Mouse (Mus musculus) regulatory T cell (primary cell): ENCODE data around the gene Kcnmb1.

Experiments
- in situ Hi-C: fragments of 300-600 bp; cut with MboI, MseI; formaldehyde crosslinking; loops from one replicate; pipeline ENCODE4 v1.15.1; 2025; ENCODE audit warnings: high pct_unique_total_duplicates

Kcnmb1 gene

DNA sequence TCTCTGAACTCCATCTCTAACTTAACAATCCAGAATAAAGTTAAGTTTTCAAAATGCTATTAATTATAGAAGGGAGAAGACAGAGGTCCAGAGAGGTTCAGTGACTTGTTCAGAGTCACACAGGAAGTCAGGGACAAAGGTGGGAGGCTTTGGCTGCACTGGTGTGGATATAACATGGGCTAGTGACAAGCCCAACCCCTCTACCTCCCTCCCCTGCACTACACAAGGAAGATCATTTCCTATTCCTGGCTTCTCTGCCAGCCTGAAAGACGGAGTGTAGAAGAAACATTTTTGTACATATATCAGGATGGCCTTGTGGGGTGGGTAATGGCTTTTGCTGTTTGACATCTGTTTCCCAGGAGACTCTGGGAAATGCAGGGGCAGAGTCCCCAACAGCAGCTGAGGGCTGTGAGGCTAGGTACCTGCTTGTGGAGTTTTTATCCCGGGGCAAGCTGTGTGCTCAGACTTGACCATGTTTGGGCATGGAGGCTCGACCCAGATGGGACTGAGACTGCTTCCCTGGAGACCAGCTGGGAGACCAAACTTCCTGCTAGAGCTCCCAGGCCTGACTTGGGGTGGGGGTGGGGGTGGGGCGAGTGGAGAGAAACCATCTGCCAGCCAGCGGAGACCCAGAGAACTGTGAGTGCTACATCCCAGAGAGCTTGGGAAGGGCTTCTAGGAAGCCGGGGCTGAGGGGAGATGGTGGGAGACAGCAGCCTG is at the start of gene Kcnmb1:
TSS of gene Kcnmb1 (plus strand) at position 326 of the 720 bp plus-strand sequence.
- in situ Hi-C loops: loop anchor here (25.0 kb wide), 1 partner anchor 749 kb away; no protein-coding TSS in a partner anchor

DNA sequence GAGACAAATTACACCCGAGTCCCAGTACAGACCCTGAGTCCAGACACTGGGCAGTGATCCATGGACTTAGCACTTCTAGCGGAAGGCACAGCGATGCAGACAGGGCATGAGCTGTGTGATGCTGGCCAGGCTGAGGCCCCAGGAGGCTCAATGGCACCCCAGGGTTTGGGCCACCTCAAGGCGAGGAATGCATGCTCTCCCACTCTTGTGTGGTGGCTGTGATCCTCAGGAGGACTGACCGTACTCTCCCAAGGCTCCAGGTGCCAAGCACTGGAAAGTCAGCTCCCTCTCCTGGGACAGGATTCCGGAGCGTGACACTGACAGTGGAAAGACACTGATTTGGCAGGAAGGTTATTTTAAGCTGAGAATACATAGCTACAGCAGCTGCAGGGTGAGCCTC is 49.8 kb upstream of the Kcnmb1 start:
- in situ Hi-C loops: loop anchor here (5.0 kb wide), 1 partner anchor 181 kb away; no protein-coding TSS in a partner anchor

DNA sequence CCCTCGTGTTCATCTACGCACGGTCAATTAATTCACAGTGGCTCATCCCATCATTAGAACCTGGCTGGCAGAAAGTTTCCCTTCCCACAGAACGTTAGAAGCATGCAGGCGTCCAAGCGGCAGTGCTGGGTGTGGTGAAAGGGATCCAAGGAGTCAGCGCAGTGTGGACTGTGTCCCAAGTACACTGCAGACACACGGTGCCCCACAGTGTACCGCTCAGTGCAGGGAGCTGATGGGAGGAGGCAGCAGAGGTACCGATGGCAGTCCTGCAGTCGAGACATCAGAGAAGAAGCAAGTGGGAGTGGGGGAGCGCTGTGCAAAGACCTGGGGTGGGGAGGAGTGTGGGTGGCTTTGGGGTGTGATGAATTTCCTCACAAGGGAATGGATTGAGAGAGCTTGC is 48.6 kb upstream of the Kcnmb1 start:
- in situ Hi-C loops: loop anchor here (5.0 kb wide), 1 partner anchor 182 kb away; no protein-coding TSS in a partner anchor

DNA sequence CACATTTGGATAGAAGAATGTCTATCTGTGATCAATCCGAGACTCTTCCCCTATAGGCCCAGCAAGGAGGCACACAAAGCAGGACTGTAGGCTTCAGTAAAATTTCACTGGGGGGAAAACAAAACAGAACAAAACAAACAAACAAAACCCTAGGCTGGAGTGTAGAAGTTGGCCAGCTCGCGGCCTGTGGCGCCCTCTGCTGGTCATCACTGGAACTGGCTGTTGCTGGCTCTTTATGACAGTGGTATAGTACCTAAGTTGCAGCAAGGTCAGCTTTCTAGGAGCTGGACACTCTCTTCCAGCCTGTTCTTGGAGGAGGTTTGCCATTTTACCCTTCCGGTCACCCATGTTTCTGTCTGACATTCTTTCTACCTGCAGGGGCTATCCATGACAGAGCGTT is 45.2 kb upstream of the Kcnmb1 start:
- in situ Hi-C loops: loop anchor here (5.0 kb wide), 1 partner anchor 300 kb away; no protein-coding TSS in a partner anchor

DNA sequence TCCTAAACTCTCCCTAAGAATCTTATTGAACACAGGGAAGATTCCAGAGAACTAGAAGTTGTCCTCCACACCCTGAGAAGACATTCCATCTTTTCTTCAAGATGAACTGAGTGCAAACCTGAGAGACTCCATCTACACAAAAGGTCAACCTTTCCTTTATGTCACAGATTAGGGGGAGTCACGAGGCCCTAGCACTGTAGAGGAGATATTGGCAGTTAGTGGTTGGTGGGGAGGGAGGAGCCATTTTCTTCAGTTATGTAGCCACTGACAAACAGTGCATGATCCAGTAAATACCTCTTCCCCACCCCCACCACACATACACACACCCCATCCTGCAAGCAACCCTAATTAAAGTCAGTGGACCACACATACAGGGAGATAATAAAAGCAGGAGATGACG is 44.4 kb upstream of the Kcnmb1 start:
- in situ Hi-C loops: loop anchor here (5.0 kb wide), 1 partner anchor 299 kb away; no protein-coding TSS in a partner anchor

DNA sequence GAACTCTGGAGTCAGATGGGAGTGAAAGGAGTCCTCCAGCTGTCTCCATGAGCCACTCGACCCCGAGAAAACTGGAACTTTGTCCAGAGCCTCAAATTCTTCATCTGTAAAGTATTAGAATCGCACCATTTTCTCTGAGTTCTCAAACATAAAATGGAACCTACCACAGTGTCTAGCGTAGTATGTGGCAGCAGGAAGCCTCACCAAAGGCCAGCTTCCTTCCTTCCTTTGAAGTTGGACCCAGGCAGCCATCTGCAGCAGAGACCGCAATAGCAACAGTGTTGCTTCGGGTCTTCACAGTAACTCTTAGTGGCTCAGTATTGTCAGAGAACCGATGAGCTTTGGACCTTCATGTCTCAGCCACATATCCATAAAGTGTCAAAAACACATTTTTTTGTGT is 43.0 kb upstream of the Kcnmb1 start:
- in situ Hi-C loops: loop anchor here (5.0 kb wide), 1 partner anchor 297 kb away; no protein-coding TSS in a partner anchor

DNA sequence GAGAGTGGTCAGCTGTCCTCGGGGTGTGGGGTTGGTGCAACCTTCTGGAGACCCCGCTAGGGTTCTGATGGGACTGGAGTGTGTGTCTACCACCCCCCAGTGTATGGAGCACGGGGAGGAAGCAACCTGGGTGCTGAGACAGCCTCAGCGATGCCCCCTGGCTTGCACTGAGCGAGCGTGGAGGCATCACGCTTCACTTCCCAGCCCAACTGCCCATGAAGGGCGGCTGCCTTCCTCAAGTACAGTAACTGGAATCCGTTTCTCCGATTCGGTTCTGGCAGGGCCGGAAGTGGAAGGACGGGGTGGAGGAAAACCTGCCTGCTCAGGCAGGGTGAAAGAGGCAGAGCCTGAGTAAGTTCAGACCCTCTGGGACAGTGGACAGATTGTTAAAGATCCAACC is 41.4 kb upstream of the Kcnmb1 start:
- in situ Hi-C loops: no loop called here

DNA sequence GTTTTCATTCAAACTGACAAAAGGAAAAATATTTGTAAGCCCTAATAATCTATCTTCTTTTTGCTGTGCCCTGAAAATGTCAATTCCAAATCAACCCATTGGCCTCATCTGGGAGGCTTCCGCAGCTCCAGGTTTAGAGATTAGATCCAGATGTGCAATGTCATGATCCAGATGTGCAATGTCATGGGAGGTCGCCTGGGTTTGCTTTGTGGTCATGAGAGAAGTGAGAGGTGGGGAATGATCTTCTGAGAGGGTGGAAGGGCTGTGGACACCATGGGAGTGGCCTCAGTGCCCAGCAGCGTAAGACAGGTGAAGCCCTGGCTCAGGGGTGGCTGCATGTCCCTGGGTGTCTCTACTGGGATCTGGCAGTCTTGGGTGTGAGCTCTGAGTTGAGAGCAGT is 39.8 kb upstream of the Kcnmb1 start:
- in situ Hi-C loops: no loop called here

DNA sequence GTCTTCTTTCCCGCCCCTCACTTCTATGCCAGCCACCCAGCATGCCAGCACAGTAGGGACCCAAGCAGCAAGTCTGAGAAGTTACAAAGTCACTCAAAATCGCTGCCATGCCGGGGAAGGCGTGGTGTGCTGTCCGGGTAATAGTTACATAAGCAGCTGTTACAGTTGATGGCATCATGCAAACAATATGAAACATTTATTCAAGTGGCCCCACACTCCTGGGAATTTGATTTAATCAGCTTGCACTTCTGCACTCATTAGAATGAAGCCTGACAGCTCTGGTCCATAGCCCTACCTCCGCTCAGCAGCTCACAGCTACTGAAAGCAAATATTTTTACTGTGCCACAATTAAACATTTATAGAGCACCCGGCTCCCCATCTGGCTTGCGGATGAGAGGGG is 37.0 kb upstream of the Kcnmb1 start:
- in situ Hi-C loops: loop anchor here (25.0 kb wide), 1 partner anchor 1887 kb away; no protein-coding TSS in a partner anchor

DNA sequence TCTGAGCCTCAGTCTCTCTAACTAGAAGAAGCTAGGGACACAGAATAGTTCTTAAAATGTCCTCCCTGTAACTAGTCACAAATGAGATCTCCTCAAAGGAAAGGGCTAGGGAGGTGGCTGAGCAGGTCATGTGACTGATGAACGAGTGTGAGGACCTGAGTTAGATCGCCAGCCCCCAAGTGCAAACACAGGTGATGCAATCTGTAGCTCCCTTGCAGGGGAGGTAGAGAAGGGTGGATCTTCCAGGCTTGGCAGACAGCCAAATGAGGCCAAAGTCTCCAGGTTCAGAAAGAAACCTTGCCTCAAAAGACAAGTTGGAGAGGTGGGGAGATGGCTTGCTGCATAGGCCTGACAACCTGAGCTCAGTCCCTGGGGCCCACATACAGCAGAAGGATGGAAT is 36.3 kb upstream of the Kcnmb1 start:
- in situ Hi-C loops: loop anchor here (25.0 kb wide), 1 partner anchor 1886 kb away; no protein-coding TSS in a partner anchor

DNA sequence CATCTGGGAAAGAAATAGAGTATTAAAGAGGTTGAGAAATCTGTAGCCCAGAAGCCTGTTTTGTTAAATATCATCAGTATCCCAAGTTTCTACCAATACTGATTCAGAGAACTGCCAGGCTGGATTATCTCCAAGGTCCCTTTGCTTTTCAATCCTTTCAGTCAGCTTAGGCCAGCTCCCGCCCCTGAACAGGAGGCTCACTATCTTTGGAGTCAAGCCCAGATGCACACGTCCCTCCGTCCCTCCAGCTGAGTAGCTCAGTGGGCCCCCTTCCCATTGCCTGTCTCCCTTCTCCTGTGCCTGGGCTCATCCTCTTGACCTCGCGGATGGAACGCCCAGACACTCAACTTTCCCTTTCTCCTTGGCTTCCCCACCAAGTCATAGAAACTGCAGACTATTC is 35.5 kb upstream of the Kcnmb1 start:
- in situ Hi-C loops: loop anchor here (25.0 kb wide), 1 partner anchor 1885 kb away; no protein-coding TSS in a partner anchor

DNA sequence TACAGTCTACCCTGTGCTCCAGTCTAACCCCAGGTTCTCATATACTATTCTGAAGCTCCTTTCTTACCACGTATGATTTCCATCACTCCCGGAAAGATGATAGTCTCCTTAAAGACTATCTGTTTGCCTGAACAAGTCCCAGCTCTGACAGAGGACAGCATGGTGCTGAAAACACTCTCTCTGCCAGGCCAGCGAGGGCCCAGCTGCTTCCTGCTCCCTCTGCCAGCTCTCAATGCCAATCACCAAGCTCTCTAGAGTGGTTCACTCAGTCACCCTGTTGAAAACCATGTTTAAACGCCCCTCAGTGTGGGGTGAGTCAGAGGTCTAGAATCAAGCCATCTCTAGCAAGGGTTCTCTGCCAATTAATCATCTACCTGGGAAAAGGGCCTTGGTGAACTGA is 35.0 kb upstream of the Kcnmb1 start:
- in situ Hi-C loops: loop anchor here (25.0 kb wide), 1 partner anchor 1884 kb away; no protein-coding TSS in a partner anchor

DNA sequence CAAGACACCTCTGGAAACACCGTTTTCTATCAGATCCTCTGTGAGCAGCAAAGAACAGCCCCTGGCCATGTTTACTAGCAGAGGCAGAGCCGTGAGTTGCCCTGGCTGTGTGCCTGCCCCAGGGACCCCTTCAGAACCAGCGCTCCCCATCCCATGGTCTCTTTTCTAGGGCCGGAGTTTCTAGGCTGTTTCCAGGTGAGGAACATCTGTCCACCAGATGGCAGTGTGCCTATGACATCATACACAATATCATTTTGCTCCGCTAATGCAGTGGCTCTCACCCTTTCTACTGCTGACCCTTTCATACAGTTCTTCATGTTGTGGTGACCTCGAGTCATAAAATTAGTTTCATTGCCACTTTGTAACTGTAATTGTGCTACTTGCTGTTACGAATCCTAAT is 34.2 kb upstream of the Kcnmb1 start:
- in situ Hi-C loops: loop anchor here (25.0 kb wide), 1 partner anchor 1884 kb away; no protein-coding TSS in a partner anchor

DNA sequence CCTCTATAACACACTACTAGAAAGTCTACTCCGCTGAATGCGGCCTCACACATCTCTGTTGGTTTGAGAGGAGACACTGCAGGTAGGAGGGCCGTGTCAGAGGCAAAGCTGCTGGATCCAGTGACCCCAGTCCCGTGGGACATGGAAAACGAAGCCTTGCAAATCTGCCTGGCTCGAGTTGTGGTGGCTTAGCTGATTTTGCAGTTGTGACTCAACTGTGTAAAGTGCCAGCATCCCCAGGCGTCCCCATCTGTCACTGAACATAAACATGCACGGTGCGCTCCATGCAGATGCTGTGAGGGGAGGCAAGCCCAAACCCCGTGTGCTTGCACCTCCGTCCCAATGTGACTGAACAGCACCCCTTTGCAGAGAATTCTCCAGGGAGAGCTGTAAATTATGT is 33.4 kb upstream of the Kcnmb1 start:
- in situ Hi-C loops: loop anchor here (25.0 kb wide), 1 partner anchor 1883 kb away; no protein-coding TSS in a partner anchor

DNA sequence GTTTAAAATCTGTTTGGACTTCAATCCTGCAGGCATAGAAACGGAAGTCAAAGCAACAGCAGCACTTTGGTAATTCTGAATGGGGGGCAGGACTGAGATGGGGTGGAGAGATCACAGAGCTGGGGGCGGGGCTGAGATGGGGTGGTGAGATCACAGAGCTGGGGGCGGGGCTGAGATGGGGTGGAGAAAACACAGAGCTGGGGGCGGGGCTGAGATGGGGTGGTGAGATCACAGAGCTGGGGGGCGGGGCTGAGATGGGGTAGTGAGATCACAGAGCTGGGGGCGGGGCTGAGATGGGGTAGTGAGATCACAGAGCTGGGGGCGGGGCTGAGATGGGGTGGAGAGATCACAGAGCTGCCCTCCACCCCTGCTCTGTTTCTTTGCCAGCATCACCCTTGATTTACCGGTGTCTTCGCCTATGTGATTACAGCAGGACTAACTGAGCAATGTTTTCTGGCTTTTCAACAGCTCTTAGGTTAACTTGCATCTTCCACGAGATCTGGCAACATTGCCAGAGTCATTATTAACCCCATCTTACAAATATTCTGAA is 30.9 kb upstream of the Kcnmb1 start:
- in situ Hi-C loops: loop anchor here (10.0 to 25.0 kb wide), 4 partner anchors 767 to 1880 kb away; partner anchors contain the start of genes Fbxw11 and Npm1

DNA sequence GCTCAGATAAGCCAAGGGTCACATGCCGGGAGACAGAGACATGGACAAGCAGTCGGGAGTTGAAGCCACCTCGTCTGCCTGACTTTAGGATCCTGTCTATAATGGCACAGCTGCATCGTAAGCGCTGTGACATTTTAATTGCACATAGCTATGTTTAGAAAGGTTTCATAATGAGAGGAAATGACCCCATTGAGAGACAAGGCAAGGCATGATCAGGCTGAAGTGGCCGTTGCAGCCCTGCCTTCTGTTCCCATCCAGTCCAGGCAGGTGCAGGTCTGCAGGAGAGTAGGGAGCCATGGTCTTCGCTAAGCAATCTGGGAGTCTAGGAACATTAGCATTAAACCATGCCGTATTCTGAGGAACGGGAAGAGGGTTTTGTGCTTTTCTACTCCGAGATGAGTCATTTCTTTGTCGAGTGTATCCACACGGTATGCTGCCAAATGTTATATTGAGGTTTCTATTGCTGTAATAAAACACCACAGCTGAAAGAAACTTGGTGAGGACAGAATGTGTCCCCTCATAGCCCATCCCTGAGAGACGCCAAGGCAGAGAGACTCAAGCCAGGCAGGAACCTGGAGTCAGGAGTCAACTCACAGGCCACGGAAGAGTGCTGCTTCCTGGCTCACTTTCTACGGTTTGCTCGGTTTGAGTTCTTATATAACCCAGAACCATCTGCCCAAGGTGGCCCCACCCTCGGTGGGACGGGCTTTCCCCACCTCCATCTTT is 30.3 kb upstream of the Kcnmb1 start:
- in situ Hi-C loops: loop anchor here (10.0 to 25.0 kb wide), 4 partner anchors 768 to 1880 kb away; partner anchors contain the start of genes Fbxw11 and Npm1

DNA sequence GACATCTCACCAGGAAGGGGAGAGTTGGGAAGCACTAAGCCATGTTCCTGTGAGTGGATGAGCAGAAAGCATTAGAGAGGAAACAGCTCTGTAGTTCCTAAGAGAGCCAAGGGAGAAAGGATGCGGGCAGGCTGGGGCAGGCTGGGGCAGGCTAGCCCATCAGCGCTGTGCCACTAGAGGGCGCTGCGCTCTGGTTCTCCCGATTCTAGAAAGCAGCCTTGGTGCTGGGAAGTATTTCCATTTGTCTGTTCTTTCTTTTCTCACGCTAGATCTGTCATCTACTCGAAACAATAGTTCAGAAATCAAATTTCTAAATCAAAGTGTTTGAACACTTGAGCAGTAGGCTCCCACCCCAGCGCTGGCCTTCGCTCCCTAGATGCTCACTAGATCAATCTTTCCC is 28.5 kb upstream of the Kcnmb1 start:
- in situ Hi-C loops: loop anchor here (10.0 to 25.0 kb wide), 4 partner anchors 769 to 1878 kb away; partner anchors contain the start of genes Fbxw11 and Npm1

DNA sequence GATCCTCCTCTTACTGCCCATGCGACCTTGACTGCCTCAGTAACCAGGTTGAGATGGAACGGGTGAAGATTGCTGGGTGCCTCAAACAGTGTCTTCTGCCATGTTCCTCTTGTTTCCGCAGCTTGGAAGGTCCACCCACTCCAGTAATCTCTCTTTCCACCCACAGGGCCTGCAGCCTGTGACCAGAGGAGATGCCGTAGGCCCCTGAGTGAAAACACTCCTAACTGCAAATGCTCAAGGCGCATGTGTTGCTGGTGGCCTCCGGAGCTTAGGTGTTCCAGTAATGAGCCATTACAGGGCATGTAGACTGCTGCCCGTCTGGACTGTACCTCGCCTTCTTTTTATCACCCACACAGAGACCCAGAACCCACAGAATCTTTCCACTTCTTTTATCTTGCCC is 25.2 kb upstream of the Kcnmb1 start:
- in situ Hi-C loops: loop anchor here (10.0 to 25.0 kb wide), 4 partner anchors 773 to 1875 kb away; partner anchors contain the start of genes Fbxw11 and Npm1

DNA sequence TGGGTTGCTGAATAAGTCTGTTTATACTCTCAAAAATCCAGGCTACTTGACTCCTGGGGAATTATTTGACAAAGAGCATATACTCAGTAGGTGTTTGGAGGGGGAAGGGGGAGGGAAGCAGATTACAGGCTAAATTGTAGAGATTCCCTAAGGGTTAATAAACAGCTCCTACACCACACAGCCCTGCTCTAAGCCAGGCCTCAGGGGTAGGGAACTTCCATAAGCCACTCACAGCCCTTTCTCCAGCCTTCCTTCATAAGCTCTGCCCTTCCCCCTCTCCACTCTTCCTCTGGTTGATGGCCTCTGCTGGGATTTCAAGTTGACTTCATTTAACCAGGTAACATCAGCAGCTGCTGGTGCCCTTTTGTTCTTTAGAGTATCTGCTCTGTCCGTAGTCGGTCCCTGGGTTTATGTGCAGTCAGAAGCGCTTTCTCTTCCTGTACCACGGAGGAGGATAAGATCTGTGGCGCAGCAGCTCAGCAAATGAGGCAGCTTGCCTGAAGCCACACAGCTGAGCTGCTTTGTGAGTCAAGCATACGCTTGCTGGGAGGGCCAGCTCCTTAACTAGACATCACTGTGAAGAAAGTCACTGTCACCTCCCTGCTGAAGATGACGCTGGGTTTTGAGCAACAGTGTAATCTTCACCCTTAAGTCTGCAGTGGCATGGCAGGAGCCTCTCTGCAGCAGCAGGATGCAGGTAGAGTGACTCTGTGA is 24.1 kb upstream of the Kcnmb1 start:
- in situ Hi-C loops: loop anchor here (10.0 to 25.0 kb wide), 4 partner anchors 774 to 1874 kb away; partner anchors contain the start of genes Fbxw11 and Npm1

DNA sequence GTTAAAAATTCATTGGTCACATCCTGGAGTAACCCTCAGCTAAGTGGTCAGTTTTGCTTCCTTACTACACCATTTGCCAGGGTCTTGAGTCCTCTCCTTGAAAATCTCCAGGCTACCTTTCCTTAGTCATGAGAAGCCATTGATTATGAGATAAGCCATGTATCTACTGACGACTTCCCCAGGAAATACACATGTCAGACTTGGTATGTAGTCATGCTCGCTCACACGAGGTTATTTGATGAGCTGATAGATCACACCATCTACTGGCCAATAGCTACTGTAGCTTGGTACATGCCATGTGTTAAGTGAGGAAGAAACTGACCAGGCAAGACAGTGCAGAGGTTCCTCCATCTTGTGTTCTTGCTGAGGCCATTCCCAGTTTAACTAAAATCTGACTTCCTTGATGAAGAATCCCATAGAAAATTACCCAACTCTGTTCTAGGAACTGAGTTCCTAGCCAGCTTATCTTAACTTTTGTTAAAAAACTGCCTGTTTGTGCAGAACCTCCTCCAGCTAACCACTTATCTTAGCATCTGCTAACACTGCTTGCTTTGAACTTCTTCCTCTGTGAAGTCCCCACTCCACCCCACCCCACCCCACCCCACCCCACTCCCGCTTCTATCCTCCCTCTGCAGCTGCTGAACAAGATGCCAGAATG is 23.2 kb upstream of the Kcnmb1 start:
- in situ Hi-C loops: loop anchor here (10.0 to 25.0 kb wide), 4 partner anchors 775 to 1873 kb away; partner anchors contain the start of genes Fbxw11 and Npm1
